Mouse (Mus musculus): Measurements from ENCODE around the gene Prim2. TPM values are rescaled to one million over a fixed set of nuclear protein-coding genes. Genes with fewer than 3 reads are reported as not detected.
A peak's percentile ranks its signal among the peaks of the same experiment; 100 is the strongest.

Prim2 gene
- 30.0 and 31.1 TPM in 2 replicates for polyA plus RNA-seq (2016; fragmentation: Nextera tagmentation; extraction: Ambion mirVana)

DNA sequence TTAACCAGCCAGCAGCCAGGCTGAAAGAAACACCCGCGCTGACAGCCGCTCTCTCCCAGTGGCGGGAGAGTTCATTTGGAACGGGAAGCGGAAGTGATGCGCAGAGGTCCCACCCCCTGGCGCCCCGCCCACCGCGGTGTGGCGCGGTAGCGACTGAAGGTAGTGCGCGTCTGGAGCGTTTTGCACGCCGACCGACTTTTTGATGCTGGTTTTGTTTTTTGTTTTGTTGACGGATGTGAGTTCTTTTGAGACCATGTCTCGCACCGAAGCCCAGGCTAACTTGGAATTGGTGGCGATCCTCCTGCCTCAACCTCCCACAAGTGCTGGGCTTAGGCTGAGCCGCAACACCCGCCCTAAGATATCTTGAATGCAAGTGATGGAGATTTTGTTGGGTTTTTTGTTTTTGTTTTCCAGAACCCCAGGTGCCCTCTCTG is at the start of gene Prim2:
Gene Prim2, minus strand, starts transcription at position 88 of the 434 bp plus-strand sequence.
- 0 out of 2 replicates have a peak, but pooled peaks cover 9% of the 10 kb centered on the region for H3K4me1 ChIP-seq
- peak within 1 kb of the TSS; percentile 82 for H3K4me2 ChIP-seq (replicated peaks)
- H3K9me3 ChIP-seq (replicated peaks) = no peaks in the 10 kb centered on the region
- 0% methylated on average over 26 of the region's 26 CpGs for WGBS
- peak; percentile 91 for ATAC-seq (ENCODE audit: low FRiP score)
- peaks cover 15% of the 10 kb centered on the region; the same call in 1 of the 2 replicates for H3K36me3 ChIP-seq
- H3K9ac ChIP-seq = peak within 1 kb of the TSS; percentile 75
- peak within 1 kb of the TSS; percentile 71 for H3K4me3 ChIP-seq
- H3K27ac ChIP-seq = peak within 1 kb of the TSS; percentile 86
- no peaks in the 10 kb centered on the region for H3K27me3 ChIP-seq

DNA sequence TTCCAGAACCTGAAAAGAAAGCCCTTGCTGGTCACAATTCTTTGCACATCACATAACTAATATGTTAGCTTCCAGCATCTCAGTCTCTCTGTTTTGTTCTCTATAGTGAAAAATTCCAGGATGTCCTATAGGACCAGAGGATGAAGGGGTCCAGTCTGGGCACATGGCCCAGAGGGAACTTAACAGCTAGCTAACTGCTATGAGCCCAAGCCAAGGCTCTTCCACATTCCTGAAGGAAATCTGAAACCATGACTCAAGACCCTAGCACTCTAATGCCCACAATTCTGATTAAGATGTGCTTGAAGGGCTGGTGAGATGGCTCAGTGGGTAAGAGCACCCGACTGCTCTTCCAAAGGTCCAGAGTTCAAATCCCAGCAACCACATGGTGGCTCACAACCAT is 48.0 kb upstream of the Prim2 start:
- WGBS = 87% methylated on average over 1 of the region's 1 CpGs
- no peaks in the 10 kb centered on the region for H3K27me3 ChIP-seq
- H3K9ac ChIP-seq = no peak overlapping the region
- no peak overlapping the region for H3K27ac ChIP-seq
- ATAC-seq (ENCODE audit: low FRiP score) = no peak
- H3K4me2 ChIP-seq (replicated peaks) = no peak overlapping the region
- no peaks in the 10 kb centered on the region for H3K9me3 ChIP-seq (replicated peaks)
- H3K36me3 ChIP-seq = peaks cover 11% of the 10 kb centered on the region
- H3K4me1 ChIP-seq = peaks cover 13% of the 10 kb centered on the region
- H3K4me3 ChIP-seq = no peak overlapping the region

DNA sequence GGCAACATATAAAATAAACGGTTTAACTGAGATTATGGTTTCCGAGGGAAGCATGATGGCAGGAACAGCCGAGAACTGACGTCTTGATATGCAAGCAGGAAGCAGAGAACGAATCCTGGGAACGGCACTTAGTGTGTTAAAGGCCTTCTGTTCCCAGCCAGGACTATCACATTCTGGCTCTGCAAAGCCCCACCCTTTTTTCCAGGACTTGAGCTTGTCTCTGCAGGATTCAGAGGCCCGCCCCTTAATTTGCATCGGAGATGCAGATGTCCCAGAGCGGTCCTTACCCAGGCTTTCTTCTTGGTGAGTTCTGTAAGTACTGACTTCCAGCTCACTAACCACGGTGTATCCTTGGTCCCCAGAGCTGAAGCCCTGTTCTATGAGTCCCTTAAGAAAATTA is 45.2 kb upstream of the Prim2 start:
- Histone ChIP-seq H3K9ac (no peak overlapping the region), H3K27ac (no peak overlapping the region), H3K36me3 (no peaks in the 10 kb centered on the region), H3K9me3 (replicated peaks) (no peaks in the 10 kb centered on the region), H3K27me3 (no peaks in the 10 kb centered on the region), H3K4me3 (no peak overlapping the region), H3K4me1 (0 out of 2 replicates have a peak, but pooled peaks cover 4% of the 10 kb centered on the region), H3K4me2 (replicated peaks) (peak overlapping the region; percentile 37)
- 4% methylated on average over 10 of the region's 10 CpGs for WGBS
- 0 out of 2 replicates have a peak, but pooled peaks have one; percentile 33 for ATAC-seq (ENCODE audit: low FRiP score)

DNA sequence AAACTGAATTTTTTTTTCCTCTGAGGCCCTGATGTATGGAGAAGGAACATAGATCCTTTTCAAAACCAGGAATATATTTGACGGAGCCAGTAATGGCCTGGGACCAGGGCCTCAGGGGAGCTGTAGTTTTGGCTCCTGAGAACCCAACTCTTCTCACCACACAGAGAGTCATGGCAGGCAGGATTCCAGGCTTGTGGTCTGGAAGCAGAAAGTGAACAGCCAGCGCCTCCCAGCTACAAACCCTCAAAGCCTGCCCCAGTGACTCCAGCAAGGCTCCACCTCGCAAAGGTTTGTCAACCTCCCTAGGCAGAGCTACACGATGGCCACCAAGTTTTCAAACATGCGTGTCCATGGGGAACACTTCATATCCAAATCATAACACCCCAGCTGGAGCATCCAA is 42.4 kb upstream of the Prim2 start:
- H3K4me2 ChIP-seq (replicated peaks) = no peak overlapping the region
- no peak overlapping the region for H3K9ac ChIP-seq
- no peaks in the 10 kb centered on the region for H3K27me3 ChIP-seq
- H3K4me1 ChIP-seq = 0 out of 2 replicates have a peak, but pooled peaks cover 4% of the 10 kb centered on the region
- H3K36me3 ChIP-seq = no peaks in the 10 kb centered on the region
- no peak for ATAC-seq (ENCODE audit: low FRiP score)
- WGBS = 87% methylated on average over 5 of the region's 5 CpGs
- no peaks in the 10 kb centered on the region for H3K9me3 ChIP-seq (replicated peaks)
- H3K27ac ChIP-seq = no peak overlapping the region
- no peak overlapping the region for H3K4me3 ChIP-seq

DNA sequence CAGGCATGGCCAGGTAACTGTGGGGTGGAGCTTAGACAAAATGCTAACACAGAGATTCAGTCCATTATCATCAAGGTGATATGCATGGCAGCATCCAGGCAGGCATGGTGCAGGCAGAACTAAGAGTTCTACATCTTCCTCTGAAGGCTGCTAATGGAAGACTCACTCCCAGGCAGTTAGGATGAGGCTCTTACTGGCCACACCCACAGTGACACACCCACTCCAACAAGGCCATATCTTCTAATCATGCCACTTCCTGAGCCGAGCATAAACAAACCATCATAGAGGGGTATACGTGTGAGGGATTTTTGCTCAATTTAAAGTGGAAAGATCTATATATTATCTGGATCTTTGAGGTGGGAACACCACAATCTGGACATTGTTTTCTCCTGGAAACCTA is 40.0 kb upstream of the Prim2 start:
- Histone ChIP-seq H3K4me2 (replicated peaks) (no peak overlapping the region), H3K36me3 (no peaks in the 10 kb centered on the region), H3K4me1 (no peaks in the 10 kb centered on the region), H3K4me3 (no peak overlapping the region), H3K27ac (no peak overlapping the region), H3K9me3 (replicated peaks) (no peaks in the 10 kb centered on the region), H3K27me3 (no peaks in the 10 kb centered on the region), H3K9ac (no peak overlapping the region)
- no peak for ATAC-seq (ENCODE audit: low FRiP score)
- 78% methylated on average over 2 of the region's 2 CpGs for WGBS

DNA sequence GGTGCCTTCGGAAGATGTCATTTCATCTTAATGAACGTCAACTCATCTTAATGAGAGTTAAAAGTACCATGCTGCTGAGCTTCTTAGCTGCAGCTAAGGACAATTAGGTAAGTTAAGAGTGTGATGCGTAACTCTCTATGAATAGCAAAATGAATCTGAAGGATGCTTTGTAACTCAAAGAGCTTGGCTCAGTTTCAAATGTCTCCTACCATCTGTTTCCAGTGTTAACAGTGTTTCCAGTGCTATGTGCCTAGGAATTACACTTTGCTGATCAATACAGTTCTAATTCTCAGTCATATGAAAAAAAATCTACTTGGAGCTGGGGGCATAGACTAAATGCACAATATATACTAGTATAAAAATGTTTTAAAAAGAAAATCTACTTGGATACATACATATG is 31.6 kb upstream of the Prim2 start:
- WGBS = 87% methylated on average over 3 of the region's 3 CpGs

DNA sequence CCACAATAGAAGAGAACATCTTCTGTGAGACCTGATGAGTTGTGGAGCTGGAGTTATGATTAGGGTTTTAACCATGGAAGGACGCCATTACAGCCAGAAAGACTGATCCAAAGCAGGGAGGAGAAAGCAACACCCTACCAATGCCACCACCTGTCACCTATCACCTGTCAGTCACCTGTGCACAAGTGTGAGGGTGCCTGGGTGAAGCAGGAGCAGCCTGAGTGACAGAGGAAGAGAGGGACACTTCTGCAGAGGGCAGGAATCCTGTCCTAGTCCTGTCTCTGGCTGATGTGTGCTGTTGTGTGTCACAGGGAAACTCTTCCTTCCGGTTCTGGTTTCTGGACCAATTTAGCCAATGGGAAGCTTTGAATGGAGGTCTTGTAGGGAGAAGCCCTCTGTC is 26.4 kb upstream of the Prim2 start:
- Histone ChIP-seq H3K4me2 (replicated peaks) (no peak overlapping the region), H3K9me3 (replicated peaks) (no peaks in the 10 kb centered on the region), H3K36me3 (no peaks in the 10 kb centered on the region), H3K9ac (no peak overlapping the region), H3K27me3 (no peaks in the 10 kb centered on the region), H3K4me3 (no peak overlapping the region), H3K27ac (no peak overlapping the region), H3K4me1 (no peaks in the 10 kb centered on the region)
- WGBS = 95% methylated on average over 2 of the region's 2 CpGs
- no peak for ATAC-seq (ENCODE audit: low FRiP score)

More for the DNA sequence above, 31.6 kb upstream of the Prim2 start:
- Histone ChIP-seq H3K9ac (no peak overlapping the region), H3K27ac (no peak overlapping the region), H3K4me1 (no peaks in the 10 kb centered on the region), H3K36me3 (no peaks in the 10 kb centered on the region), H3K4me2 (replicated peaks) (no peak overlapping the region), H3K27me3 (no peaks in the 10 kb centered on the region), H3K4me3 (no peak overlapping the region), H3K9me3 (replicated peaks) (no peaks in the 10 kb centered on the region)
- ATAC-seq (ENCODE audit: low FRiP score) = no peak

DNA sequence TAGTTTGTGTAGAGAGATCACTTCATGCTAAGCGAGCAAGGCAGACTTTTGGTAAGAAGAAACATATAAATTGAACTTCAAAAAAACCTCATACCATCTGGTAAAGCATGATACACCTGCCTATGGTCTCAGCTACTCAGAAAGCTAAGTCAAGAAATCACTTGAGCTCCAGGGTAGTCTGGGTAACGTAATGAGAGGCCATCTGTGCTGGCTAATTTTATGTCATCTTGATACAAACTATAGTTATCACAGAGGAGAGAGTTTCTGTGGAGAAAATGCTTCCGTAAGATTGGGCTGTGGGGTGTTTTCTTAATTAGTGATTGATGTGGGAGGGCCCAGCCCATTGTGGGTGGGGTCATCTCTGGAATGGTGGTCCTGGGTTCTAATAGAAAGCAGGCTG is 24.3 kb upstream of the Prim2 start:
- Histone ChIP-seq H3K4me1 (no peaks in the 10 kb centered on the region), H3K4me2 (replicated peaks) (no peak overlapping the region), H3K9ac (no peak overlapping the region), H3K4me3 (no peak overlapping the region), H3K9me3 (replicated peaks) (no peaks in the 10 kb centered on the region), H3K27me3 (no peaks in the 10 kb centered on the region), H3K36me3 (no peaks in the 10 kb centered on the region), H3K27ac (no peak overlapping the region)
- no peak for ATAC-seq (ENCODE audit: low FRiP score)
- WGBS = 92% methylated on average over 3 of the region's 3 CpGs

DNA sequence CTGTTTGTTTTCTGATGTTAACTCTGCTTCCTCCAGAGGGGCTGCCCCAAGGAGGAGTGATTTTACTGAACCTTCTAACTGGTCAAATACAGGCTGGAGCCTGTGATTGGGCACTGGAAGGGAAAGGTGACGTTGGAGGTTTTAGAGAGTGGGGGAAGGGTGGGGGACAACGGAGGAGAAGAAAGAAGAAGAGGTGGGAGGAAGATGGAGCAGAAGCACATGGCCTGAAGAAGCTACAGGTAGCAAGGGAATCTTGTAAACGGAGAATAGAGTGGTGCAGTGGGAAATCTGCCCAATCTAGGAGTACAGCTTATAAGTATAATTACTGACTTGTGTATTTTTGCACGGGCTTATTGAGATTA is 20.5 kb upstream of the Prim2 start:
- Histone ChIP-seq H3K9ac (no peak overlapping the region), H3K27ac (no peak overlapping the region), H3K9me3 (replicated peaks) (no peaks in the 10 kb centered on the region), H3K4me3 (no peak overlapping the region), H3K27me3 (no peaks in the 10 kb centered on the region), H3K4me2 (replicated peaks) (no peak overlapping the region), H3K4me1 (no peaks in the 10 kb centered on the region), H3K36me3 (no peaks in the 10 kb centered on the region)
- WGBS = 55% methylated on average over 4 of the region's 4 CpGs
- no peak for ATAC-seq (ENCODE audit: low FRiP score)

DNA sequence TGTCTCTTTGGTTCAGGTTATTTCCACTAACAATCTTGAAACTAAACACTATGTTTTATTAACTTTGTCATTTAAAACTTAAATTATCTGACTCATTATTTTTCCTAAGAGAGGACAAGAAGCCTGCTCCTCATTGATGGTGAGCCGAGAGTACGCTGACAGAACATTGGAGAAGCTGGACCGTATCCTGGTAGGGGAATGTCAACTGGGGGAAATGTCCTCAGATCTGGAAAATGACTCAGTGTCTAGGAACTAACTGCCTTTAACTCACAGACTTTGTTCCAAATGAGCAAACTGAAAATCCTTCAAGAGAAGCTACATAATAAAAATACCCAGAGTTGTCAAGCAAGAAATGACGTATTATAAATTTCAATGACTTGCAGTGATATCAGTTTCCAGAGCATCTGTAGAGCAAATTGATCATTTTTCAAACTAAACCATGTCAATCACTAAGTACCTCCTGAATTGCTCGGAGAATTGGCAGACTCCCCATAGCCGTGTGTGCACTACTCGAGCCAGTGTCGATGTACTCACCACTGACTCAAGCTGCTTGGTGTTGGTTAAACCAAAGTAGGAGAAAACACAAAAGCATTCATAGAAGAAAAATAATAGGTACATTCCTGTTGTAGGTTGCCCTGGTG is 20.0 kb upstream of the Prim2 start:
- Histone ChIP-seq H3K4me3 (no peak overlapping the region), H3K4me1 (no peaks in the 10 kb centered on the region), H3K4me2 (replicated peaks) (no peak overlapping the region), H3K9ac (no peak overlapping the region), H3K36me3 (no peaks in the 10 kb centered on the region), H3K27me3 (no peaks in the 10 kb centered on the region), H3K9me3 (replicated peaks) (no peaks in the 10 kb centered on the region), H3K27ac (no peak overlapping the region)
- WGBS = 88% methylated on average over 8 of the region's 8 CpGs
- ATAC-seq (ENCODE audit: low FRiP score) = no peak

DNA sequence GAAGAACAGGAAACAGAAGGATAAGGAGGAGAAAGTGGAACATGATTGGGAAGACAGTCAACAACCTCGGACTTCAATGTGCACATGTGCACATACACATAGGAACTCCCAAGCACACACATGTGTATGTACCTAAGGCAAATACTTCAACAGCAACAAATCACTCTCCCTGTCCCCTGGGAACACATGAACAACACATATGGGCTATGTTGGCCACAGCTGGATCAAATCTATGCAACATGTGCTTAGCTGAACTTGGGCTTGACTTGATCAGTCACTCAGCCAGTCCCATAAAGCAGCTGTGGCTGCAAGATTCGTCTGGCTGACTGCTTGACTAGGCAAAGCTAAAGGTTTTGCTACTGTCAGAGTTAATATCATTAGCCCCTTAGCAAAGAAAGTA is 19.2 kb upstream of the Prim2 start:
- H3K4me2 ChIP-seq (replicated peaks) = no peak overlapping the region
- no peaks in the 10 kb centered on the region for H3K4me1 ChIP-seq
- ATAC-seq (ENCODE audit: low FRiP score) = no peak
- WGBS = 68% methylated on average over 2 of the region's 2 CpGs
- no peak overlapping the region for H3K27ac ChIP-seq
- no peak overlapping the region for H3K4me3 ChIP-seq
- no peaks in the 10 kb centered on the region for H3K36me3 ChIP-seq
- H3K27me3 ChIP-seq = no peaks in the 10 kb centered on the region
- no peak overlapping the region for H3K9ac ChIP-seq
- no peaks in the 10 kb centered on the region for H3K9me3 ChIP-seq (replicated peaks)

DNA sequence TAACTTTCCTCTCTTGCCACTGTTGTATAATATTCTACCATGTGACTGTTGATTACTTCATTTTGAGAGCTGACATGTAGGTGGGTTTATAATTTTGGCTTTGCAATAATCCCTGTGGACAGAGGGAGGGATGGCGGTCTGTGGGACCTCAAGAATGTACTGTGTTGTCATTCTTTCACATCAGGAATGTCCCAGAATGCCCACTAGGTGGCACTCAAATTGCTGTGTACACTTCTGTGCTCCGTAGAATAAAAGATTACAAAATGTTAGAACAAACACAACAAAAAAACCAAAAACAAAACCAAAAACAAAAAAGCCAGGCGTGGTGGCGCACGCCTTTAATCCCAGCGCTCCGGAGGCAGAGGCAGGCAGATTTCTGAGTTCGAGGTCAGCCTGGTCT is 14.9 kb upstream of the Prim2 start:
- H3K27me3 ChIP-seq = no peaks in the 10 kb centered on the region
- 77% methylated on average over 8 of the region's 8 CpGs for WGBS
- H3K4me2 ChIP-seq (replicated peaks) = no peak overlapping the region
- no peaks in the 10 kb centered on the region for H3K36me3 ChIP-seq
- no peaks in the 10 kb centered on the region for H3K4me1 ChIP-seq
- H3K4me3 ChIP-seq = no peak overlapping the region
- H3K27ac ChIP-seq = no peak overlapping the region
- no peak for ATAC-seq (ENCODE audit: low FRiP score)
- no peak overlapping the region for H3K9ac ChIP-seq
- no peaks in the 10 kb centered on the region for H3K9me3 ChIP-seq (replicated peaks)

DNA sequence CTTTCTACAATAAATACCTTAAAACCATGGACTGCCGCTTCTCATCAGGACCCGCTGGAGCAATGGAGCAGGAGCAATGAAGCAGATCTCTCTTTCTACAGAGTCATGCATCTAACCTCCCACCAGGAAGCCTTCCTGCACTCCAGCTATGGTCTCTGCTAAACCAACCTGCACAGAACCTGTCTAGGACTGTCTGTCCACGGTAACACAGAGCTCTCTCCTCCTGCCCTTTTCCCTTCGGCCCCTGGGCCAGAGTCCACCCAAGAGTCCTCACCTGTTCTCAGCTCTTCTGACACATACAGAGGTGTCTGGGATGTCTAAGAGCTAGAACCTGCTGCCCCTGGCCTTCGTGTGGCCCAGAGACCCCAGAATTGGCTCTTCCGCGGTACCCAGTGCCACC is 11.3 kb upstream of the Prim2 start:
- WGBS = 87% methylated on average over 7 of the region's 7 CpGs
- Histone ChIP-seq H3K4me2 (replicated peaks) (no peak overlapping the region), H3K9ac (no peak overlapping the region), H3K36me3 (no peaks in the 10 kb centered on the region), H3K4me3 (no peak overlapping the region), H3K9me3 (replicated peaks) (no peaks in the 10 kb centered on the region), H3K27ac (no peak overlapping the region), H3K4me1 (no peaks in the 10 kb centered on the region), H3K27me3 (no peaks in the 10 kb centered on the region)
- ATAC-seq (ENCODE audit: low FRiP score) = no peak

Measured in hindbrain, embryonic 12.5 days (tissue).